In genomic region chr3:88827231-88827630, GRCm38 (mm10) we compare ENCODE assay signal across 17 mouse cellular contexts. TPM values are rescaled to one million over a fixed set of nuclear protein-coding genes. Genes with fewer than 3 reads are reported as not detected.
DNase-seq lines count a peak whose midpoint lies in the region; TF ChIP-seq lines count a peak whose summit lies in the region.
"Had no signal": no experiment of that assay in that cellular context is flagged by ENCODE, and none has a peak within 500 bp of the region (broad histone marks: within the 10 kb centered on the region; RNA-seq: fewer than 3 reads in every experiment).

No protein-coding gene starts in this region.

- no peak overlapping the region for H3K27ac ChIP-seq in heart, embryonic 10.5 days
- H3K27ac ChIP-seq in heart, adult 2 months: no peak overlapping the region

- H3K9me3 ChIP-seq in heart, embryonic 10.5 days: no peaks in the 10 kb centered on the region
- H3K9me3 ChIP-seq: G1E had no signal

- no peak overlapping the region for H3K4me3 ChIP-seq in heart, embryonic 10.5 days
- H3K4me3 ChIP-seq in heart, adult 2 months: no peak overlapping the region

- intact Hi-C loops in heart, adult 2 months (cut with DNase I): loop anchor here (5.0 kb wide), 1 partner anchor 60 kb away; no protein-coding TSS in a partner anchor

- TF ChIP-seq EP300 in heart, adult 2 months (IDR thresholded peaks at IDR 0.05; ENCODE audit: insufficient read depth, low read depth, low read length): no peak

- DNase-seq in heart, adult 11 months: peak; percentile 65
- DNase-seq in heart, postnatal 4 days: no peak
- peak; percentile 61 for DNase-seq in heart, embryonic 10.5 days (ENCODE audit: low spot score)
- DNase-seq in heart, adult 2 months: no peak
- DNase-seq: adrenal gland, adult 2 months; adrenal gland, adult 8-10 months; adrenal gland, postnatal 10 days; adrenal gland, postnatal 14 days; adrenal gland, postnatal 25 days; adrenal gland, postnatal 36 days; B cell, adult 2 months; cerebellum, adult 11 months; cerebellum, adult 11-12 months; cerebellum, adult 18-20 months had no signal

- no peaks in the 10 kb centered on the region for H3K27me3 ChIP-seq in heart, embryonic 10.5 days (ENCODE audit: insufficient read depth, poor library complexity, severe bottlenecking)
- H3K27me3 ChIP-seq in heart, adult 2 months (ENCODE audit: control insufficient read depth, insufficient read depth, low read length): no peaks in the 10 kb centered on the region
- H3K27me3 ChIP-seq: CH12.LX, Patski had no signal

- no peak for TF ChIP-seq POLR2A in heart, adult 2 months (IDR thresholded peaks at IDR 0.05; ENCODE audit: insufficient read depth, low read depth, low read length)

- WGBS in heart, embryonic 10.5 days: 90% methylated on average over 9 of the region's 9 CpGs
- 90% methylated on average over 9 of the region's 9 CpGs for WGBS in heart, adult 2 months

- peaks cover 4% of the 10 kb centered on the region for H3K4me1 ChIP-seq in heart, embryonic 10.5 days
- H3K4me1 ChIP-seq in heart, adult 2 months (ENCODE audit: control insufficient read depth, insufficient read depth, low read length): no peaks in the 10 kb centered on the region

- peaks cover 35% of the 10 kb centered on the region for H3K36me3 ChIP-seq in heart, embryonic 10.5 days
- H3K36me3 ChIP-seq in heart, adult 2 months (ENCODE audit: control insufficient read depth, insufficient read depth, low read length): no peaks in the 10 kb centered on the region

- TF ChIP-seq CTCF in heart, adult 2 months (IDR thresholded peaks at IDR 0.05): no peak

- no peaks in the 10 kb centered on the region for H3K79me2 ChIP-seq in heart, adult 2 months (replicated peaks; ENCODE audit: control insufficient read depth, insufficient read depth, low read length)

- H3K9ac ChIP-seq in heart, adult 2 months (ENCODE audit: low read depth, low read length): no peak overlapping the region

RNA-seq across cellular contexts. Expression of gene Gon4l, which starts 7.8 kb away (rescaled TPM):
- total RNA-seq in heart, postnatal 4 days (2021): 10 to 100 TPM; 28.0 to 31.7 TPM
- polyA plus RNA-seq in heart, embryonic 10.5 days (2016; fragmentation: Nextera tagmentation; extraction: Ambion mirVana): 11.4 and 13.7 TPM in 2 replicates
- 10 to 100 TPM; 19.9 to 24.3 TPM for total RNA-seq in heart, adult 2 months (2021)
- polyA plus RNA-seq in heart, adult 2 months (2012; rRNA removed): 10.7 and 15.8 TPM in 2 replicates

RNA-seq across cellular contexts. Expression of gene Syt11, which starts 52.3 kb away (rescaled TPM):
- 1 to 10 TPM; 5.0 to 7.1 TPM for total RNA-seq in heart, postnatal 4 days (2021)
- 11.8 and 15.8 TPM in 2 replicates for polyA plus RNA-seq in heart, embryonic 10.5 days (2016; fragmentation: Nextera tagmentation; extraction: Ambion mirVana)
- total RNA-seq in heart, adult 2 months (2021): 1 to 10 TPM; 6.6 to 7.9 TPM
- polyA plus RNA-seq in heart, adult 2 months (2012; rRNA removed): 10.2 and 18.2 TPM in 2 replicates

Comparison
In these comparisons a context has a peak if more than half of its experiments do, and no peak if none do; other contexts are left out.
1. DNase-seq: peak in heart, adult 11 months (single experiment) and heart, embryonic 10.5 days (single experiment); none in heart, postnatal 4 days (single experiment) and heart, adult 2 months (0 of 2).